Mouse (Mus musculus) G1E (cell line): ENCODE measurements around the gene Ncor1. TPM values are rescaled to one million over a fixed set of nuclear protein-coding genes. Genes with fewer than 3 reads are reported as not detected.
"Not testable (repeated sequence)": the region's sequence is repeated elsewhere in the genome, so short reads cannot be mapped to it uniquely, and the experiment has no call there.

Experiments used
- ATAC-seq: 2 replicates; pipeline ENCODE4 v1.8.0; 2016; ENCODE audit warnings: mild to moderate bottlenecking; ENCODE audit not compliant: insufficient number of reproducible peaks, poor library complexity, low FRiP score, severe bottlenecking; ENCODE audit errors: extremely low read depth
- DNase-seq: peaks from one replicate; pipeline ENCODE4 v3.0.0; 2012; ENCODE audit warnings: low spot score
- H3K27me3 ChIP-seq: 2 replicates; pipeline ENCODE4 v1.6.1; 2012; ENCODE audit warnings: mild to moderate bottlenecking, low read length, inconsistent platforms; ENCODE audit not compliant: insufficient read depth
- H3K36me3 ChIP-seq: replicated peaks from 2 replicates; pipeline ENCODE3; 2012; ENCODE audit warnings: mild to moderate bottlenecking, inconsistent platforms
- H3K4me1 ChIP-seq: 2 replicates; pipeline ENCODE4 v1.6.1; 2012; ENCODE audit warnings: low read depth, low read length, inconsistent platforms, mixed read lengths; ENCODE audit not compliant: insufficient read depth
- H3K4me3 ChIP-seq: 2 replicates; pipeline ENCODE4 v1.5.1; 2012; ENCODE audit warnings: low read depth, mild to moderate bottlenecking, inconsistent platforms, low read length, moderate library complexity, mixed read lengths
- H3K9me3 ChIP-seq: replicated peaks from 2 replicates; pipeline ENCODE4 v1.6.1; 2012; ENCODE audit warnings: inconsistent platforms
- CTCF ChIP-seq: IDR thresholded peaks from 2 replicates; pipeline ENCODE4 v1.5.1; 2012; ENCODE audit warnings: low read depth, low read length, inconsistent platforms, mixed read lengths
- GATA1 ChIP-seq: IDR thresholded peaks from 2 replicates; pipeline ENCODE4 v1.6.1; 2012; ENCODE audit warnings: borderline replicate concordance, low read length, inconsistent platforms, mixed read lengths
- GATA2 ChIP-seq: IDR thresholded peaks from 2 replicates; pipeline ENCODE4 v1.6.1; 2012; ENCODE audit warnings: low read depth, low read length, inconsistent platforms, borderline replicate concordance
- POLR2AphosphoS5 ChIP-seq: IDR thresholded peaks from 2 replicates; pipeline ENCODE4 v1.6.1; 2012; ENCODE audit warnings: low read depth, low read length, inconsistent platforms; ENCODE audit not compliant: insufficient replicate concordance
- TAL1 ChIP-seq: conservative IDR thresholded peaks from 2 replicates; pipeline ENCODE4 v1.6.1; 2012; ENCODE audit warnings: low read depth, low read length, inconsistent platforms, mixed read lengths
- polyA plus RNA-seq: library from polyadenylated mRNA; stranded (reverse); fragments of >175 nt; gene quantifications from 2 replicates; pipeline ENCODE4 v1.2.3, GENCODE M21; 2012
- total RNA-seq, 2 experiments: library from RNA; stranded (forward) in 1 of 2; stranded (reverse) in 1 of 2; fragments of 200-1000 nt in 1 of 2; fragments of >200 nt in 1 of 2; fragmentation: Nextera tagmentation in 1 of 2; gene quantifications; 2 replicates each; pipeline ENCODE4 v1.2.3; 2014 to 2017

Gene Ncor1
- total and polyA plus RNA-seq, 3 experiments, result 69.9 to 697 (median 214) TPM

DNA sequence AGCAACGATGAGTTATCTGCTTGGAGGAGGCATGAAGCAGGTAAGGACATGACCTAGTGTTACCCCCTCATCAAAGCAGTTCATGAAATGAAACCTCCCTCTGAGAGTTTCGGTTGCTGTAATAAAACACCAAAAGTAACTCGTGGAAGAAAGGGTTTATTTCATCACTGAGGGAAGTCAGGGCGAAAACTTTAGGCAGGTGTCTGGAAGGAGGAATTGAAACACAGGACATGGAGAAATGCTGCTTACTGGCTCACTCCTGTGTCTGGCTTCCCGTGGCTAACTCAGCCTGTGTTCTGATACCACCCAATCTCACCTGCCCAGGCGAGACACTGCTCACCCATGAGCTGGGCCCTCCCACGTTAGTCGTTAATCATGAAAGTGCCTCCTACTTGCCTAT, 173.3 kb downstream of the Ncor1 start:
- no peak for DNase-seq
- Histone ChIP-seq H3K36me3 (peaks cover 63% of the 10 kb centered on the region), H3K9me3 (no peaks in the 10 kb centered on the region), H3K4me1 (peaks cover 17% of the 10 kb centered on the region), H3K4me3 (no peak overlapping the region), H3K27me3 (no peaks in the 10 kb centered on the region)
- ATAC-seq, result no peak
- TF ChIP-seq GATA2 (no peak), POLR2AphosphoS5 (no peak), CTCF (no peak), TAL1 (no peak), GATA1 (no peak)

DNA sequence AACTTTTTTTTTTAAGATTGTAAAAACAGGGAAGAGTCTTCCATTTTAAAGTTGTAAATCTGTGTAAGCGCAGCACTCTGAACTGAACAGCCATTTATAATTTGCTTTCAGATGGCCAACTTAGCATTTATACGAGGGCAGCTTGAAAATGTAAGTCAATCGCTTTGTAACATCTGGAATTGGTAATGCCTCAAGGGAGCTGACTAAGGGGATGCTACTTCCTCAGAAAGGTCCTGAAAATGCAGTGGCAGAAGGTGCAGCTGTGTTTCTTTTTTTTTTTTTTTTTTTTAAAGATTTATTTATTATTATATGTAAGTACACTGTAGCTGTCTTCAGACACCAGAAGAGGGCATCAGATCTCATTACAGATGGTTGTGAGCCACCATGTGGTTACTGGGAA, 174.3 kb downstream of the Ncor1 start:
- Histone ChIP-seq H3K4me1 (peaks cover 22% of the 10 kb centered on the region), H3K36me3 (peaks cover 56% of the 10 kb centered on the region)
- not testable (repeated sequence) for H3K27me3 ChIP-seq, H3K4me3 ChIP-seq, H3K9me3 ChIP-seq, DNase-seq, ATAC-seq

DNA sequence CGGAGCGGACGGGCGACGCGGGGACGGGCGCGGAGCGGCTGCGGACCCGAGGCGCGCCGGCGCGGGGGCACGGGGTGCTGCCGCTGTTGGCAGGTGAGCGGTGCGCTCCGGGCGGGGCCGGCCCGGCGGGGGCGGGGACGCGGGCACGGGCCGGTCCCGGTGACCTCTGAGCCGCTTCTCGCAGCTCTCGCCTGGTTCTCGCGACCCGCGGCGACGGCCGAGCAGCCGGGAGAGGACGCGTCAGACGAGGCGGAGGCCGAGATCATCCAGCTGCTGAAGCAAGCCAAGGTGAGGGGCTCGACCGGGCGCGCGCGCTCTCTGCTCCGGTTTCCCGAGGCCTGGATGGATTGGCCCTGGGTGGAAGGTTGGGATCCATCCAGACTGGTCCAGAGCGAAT, 176.7 kb downstream of the Ncor1 start:
- Histone ChIP-seq H3K9me3 (no peaks in the 10 kb centered on the region), H3K36me3 (peaks cover 40% of the 10 kb centered on the region), H3K4me3 (peak overlapping the region; percentile 89), H3K4me1 (peaks cover 27% of the 10 kb centered on the region), H3K27me3 (no peaks in the 10 kb centered on the region)
- ATAC-seq, result no peak
- TF ChIP-seq CTCF (no peak), GATA1 (no peak), GATA2 (no peak), TAL1 (no peak), POLR2AphosphoS5 (no peak)
- DNase-seq, result peak; percentile 53

DNA sequence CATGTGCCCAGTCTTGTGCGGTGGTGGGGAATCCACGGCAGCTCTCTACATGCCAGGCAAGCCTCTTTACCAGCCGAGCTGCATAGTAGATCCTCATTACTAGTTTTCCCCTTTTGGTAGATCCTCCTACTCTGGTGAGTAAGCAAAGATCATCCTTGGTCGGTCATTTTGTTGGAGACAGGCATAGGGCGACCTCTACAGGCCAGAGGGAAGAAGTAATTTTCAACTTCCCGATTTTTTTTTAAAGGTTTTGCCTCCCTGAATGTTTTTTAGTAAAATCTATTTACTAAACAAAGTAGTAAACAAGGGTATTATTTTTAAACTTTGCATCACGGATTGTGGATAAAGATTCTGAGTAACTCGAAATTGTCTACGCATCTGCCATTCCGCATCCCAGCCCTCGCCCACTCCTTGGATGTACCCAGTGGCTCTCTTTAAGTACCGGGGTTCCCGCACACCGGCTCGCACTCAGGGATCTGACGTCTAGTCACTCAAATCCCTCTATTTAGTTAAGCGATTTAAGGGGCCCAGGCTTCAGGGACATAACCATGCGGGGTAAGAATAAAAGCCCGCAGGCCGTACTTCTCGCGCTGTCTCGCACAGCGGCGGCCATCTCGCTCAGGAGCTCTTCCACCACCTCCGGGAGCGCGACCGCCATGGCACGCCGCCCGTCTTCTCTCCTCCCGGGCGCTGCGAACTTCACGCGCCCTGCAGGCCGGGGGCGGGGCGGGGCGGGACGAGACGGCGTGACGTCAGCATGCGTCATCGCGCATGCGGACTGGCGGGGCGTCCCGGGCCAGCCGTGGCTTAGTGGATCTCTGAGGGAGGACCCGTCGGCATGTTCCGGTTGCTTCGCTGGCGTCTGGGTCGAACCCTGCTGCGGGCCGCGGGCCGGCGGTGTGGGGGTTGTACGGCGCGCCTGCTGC, 177.4 kb downstream of the Ncor1 start, which contains the start of the genes Zswim7 and Ttc19:
Zswim7 (minus strand) TSS at position 701 of the 926 bp plus-strand sequence.
Ttc19 (plus strand) TSS at position 799 of the 926 bp plus-strand sequence.
- peaks cover 37% of the 10 kb centered on the region for H3K36me3 ChIP-seq
- TF ChIP-seq TAL1 (no peak), CTCF (peak; percentile 35; the same call in 1 of the 2 replicates)
- H3K4me1 ChIP-seq, result peaks cover 27% of the 10 kb centered on the region
- DNase-seq (peak; percentile 83), ATAC-seq (peak; percentile 67)
- H3K27me3 ChIP-seq, result no peaks in the 10 kb centered on the region
- peak within 1 kb of the TSS; percentile 89 for H3K4me3 ChIP-seq
- no peaks in the 10 kb centered on the region for H3K9me3 ChIP-seq

DNA sequence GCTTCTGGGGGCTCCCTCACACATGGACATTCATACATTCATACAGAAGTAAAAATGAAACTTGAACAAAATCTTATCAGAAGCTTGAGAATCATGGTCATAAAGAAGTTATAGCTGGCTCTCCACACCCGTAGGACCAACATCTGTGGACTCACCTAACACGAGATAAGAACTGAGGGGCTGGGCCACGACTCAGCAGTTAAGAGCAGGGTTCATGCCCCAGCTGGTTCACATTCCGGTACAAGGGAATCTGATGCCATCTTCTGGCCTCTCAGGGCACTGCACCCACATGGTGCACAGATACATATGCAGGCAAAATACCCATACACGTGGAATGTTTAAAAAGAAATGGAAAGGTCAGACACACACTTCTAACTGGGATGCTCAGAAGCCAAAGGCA, 180.3 kb downstream of the Ncor1 start:
- Histone ChIP-seq H3K9me3 (no peaks in the 10 kb centered on the region), H3K4me1 (peaks cover 27% of the 10 kb centered on the region), H3K27me3 (no peaks in the 10 kb centered on the region), H3K36me3 (peaks cover 21% of the 10 kb centered on the region), H3K4me3 (no peak overlapping the region)
- peak; percentile 27 for DNase-seq
- no peak for ATAC-seq
- TF ChIP-seq CTCF (peak; percentile 81), GATA2 (no peak)

DNA sequence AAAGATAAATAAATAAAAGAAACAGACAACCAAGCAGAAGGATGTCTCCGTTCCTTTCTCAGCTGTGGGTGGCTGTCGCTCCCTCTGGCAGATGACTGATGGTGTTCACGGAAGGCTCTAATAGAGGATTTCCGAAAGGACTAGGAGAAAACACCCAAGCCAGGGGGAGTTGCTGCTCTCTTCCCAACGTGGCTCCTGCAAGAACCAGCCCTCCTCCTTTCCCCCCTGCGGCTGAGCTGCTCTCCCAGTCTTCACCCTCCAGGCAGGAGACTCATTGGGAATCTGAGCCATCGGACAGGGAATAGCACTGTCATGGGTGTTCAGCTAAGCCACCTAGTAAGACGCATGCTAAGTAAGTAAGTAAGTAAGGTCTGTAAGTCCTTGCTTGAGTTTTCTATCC, 181.3 kb downstream of the Ncor1 start:
- Histone ChIP-seq H3K9me3 (no peaks in the 10 kb centered on the region), H3K4me3 (no peak overlapping the region), H3K4me1 (peaks cover 21% of the 10 kb centered on the region), H3K27me3 (no peaks in the 10 kb centered on the region), H3K36me3 (peaks cover 16% of the 10 kb centered on the region)
- ATAC-seq (no peak), DNase-seq (no peak)
- no peak for TF ChIP-seq GATA2
- TF ChIP-seq GATA1, result no peak
- TF ChIP-seq TAL1, result no peak
- no peak for TF ChIP-seq CTCF
- TF ChIP-seq POLR2AphosphoS5, result no peak
